Mouse (Mus musculus) embryonic fibroblast, embryonic 13.5 days (primary cell): Measurements from ENCODE around the gene Gm11939.

Experiments used
- CTCF ChIP-seq: IDR thresholded peaks from 2 replicates; pipeline ENCODE4 v1.5.1; 2011; ENCODE audit warnings: mild to moderate bottlenecking, control low read depth, low read length, moderate library complexity, borderline replicate concordance; ENCODE audit not compliant: insufficient read depth
- POLR2A ChIP-seq: IDR thresholded peaks from 2 replicates; pipeline ENCODE4 v1.6.1; 2011; ENCODE audit warnings: low read depth, mild to moderate bottlenecking, control low read depth, low read length, moderate library complexity

GRCm38 (mm10) chr11:99566530-99566929 lies 7.3 kb upstream of the Gm11939 start, which contains the start of gene Krtap3-1:
- TF ChIP-seq CTCF, result no peak
- no peak for TF ChIP-seq POLR2A
